Comparison of ENCODE assay signal across 17 mouse cellular contexts in the genomic region with DNA sequence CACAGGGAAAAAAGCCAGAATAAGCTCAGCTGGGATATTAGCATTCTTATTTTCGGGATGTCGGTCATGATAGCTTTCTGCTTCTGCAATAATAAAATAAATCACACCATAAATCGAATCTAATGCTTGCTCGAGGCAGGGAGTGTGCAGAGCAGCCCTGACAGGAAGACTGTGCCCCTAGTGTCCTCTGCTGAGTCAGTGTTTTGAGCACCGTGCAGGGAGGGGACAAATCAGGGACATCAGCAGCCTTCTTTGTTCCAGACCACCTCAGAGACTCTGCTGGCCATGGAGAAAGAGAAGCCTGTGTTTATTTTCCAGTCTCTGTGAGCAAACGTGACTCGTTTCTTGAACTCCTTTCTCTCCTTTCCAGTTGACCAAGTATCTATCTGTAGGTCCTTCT.
DNase-seq lines count a peak whose midpoint lies in the region; ATAC-seq lines count a peak whose summit lies in the region.
"Had no signal": no experiment of that assay in that cellular context is flagged by ENCODE, and none has a peak within 500 bp of the region (broad histone marks: within the 10 kb centered on the region; RNA-seq: fewer than 3 reads in every experiment).

No protein-coding gene starts in this region.

- H3K4me1 ChIP-seq in neural tube, embryonic 11.5 days (ENCODE audit: control insufficient read depth, insufficient read depth, low read length), result peaks cover 3% of the 10 kb centered on the region; the same call in 1 of the 2 replicates
- H3K4me1 ChIP-seq in midbrain, embryonic 14.5 days (ENCODE audit: control insufficient read depth, insufficient read depth, low read length), result 0 out of 2 replicates have a peak, but pooled peaks cover 22% of the 10 kb centered on the region

- H3K27ac ChIP-seq in neural tube, embryonic 11.5 days (ENCODE audit: low read depth, low read length), result peak overlapping the region; percentile 28; the same call in 1 of the 2 replicates
- peak overlapping the region; percentile 68 for H3K27ac ChIP-seq in midbrain, embryonic 14.5 days (replicated peaks; ENCODE audit: low read depth, low read length)
- H3K27ac ChIP-seq: limb, embryonic 12.5 days; liver, embryonic 14.5 days had no signal

- H3K4me2 ChIP-seq in neural tube, embryonic 11.5 days (ENCODE audit: low read depth), result no peak overlapping the region
- H3K4me2 ChIP-seq in midbrain, embryonic 14.5 days (ENCODE audit: low read length), result no peak overlapping the region
- H3K4me2 ChIP-seq: heart, embryonic 12.5 days; limb, embryonic 12.5 days had no signal

- no peak overlapping the region for H3K9ac ChIP-seq in neural tube, embryonic 11.5 days (ENCODE audit: low read length)
- no peak overlapping the region for H3K9ac ChIP-seq in midbrain, embryonic 14.5 days (replicated peaks; ENCODE audit: low read length)
- H3K9ac ChIP-seq: heart, embryonic 12.5 days; limb, embryonic 12.5 days; liver, embryonic 14.5 days had no signal

- no peak overlapping the region for H3K4me3 ChIP-seq in neural tube, embryonic 11.5 days (ENCODE audit: low read depth, low read length)
- no peak overlapping the region for H3K4me3 ChIP-seq in midbrain, embryonic 14.5 days (replicated peaks; ENCODE audit: low read depth, low read length)
- H3K4me3 ChIP-seq: erythroblast, embryonic 14.5 days; heart, embryonic 12.5 days; limb, embryonic 12.5 days had no signal

- WGBS in neural tube, embryonic 11.5 days, result 43% methylated on average over 7 of the region's 7 CpGs
- WGBS in midbrain, embryonic 14.5 days, result 36% methylated on average over 7 of the region's 7 CpGs

- no peaks in the 10 kb centered on the region for H3K9me3 ChIP-seq in neural tube, embryonic 11.5 days (ENCODE audit: control insufficient read depth, low read length)
- H3K9me3 ChIP-seq in midbrain, embryonic 14.5 days (ENCODE audit: control insufficient read depth, low read length), result no peaks in the 10 kb centered on the region
- H3K9me3 ChIP-seq: heart, embryonic 12.5 days; limb, embryonic 12.5 days had no signal

- H3K36me3 ChIP-seq in neural tube, embryonic 11.5 days (ENCODE audit: control insufficient read depth, insufficient read depth, low read length), result no peaks in the 10 kb centered on the region
- H3K36me3 ChIP-seq in midbrain, embryonic 14.5 days (ENCODE audit: control insufficient read depth, insufficient read depth, low read length), result no peaks in the 10 kb centered on the region
- H3K36me3 ChIP-seq: heart, embryonic 12.5 days; limb, embryonic 12.5 days had no signal

- peak; percentile 24 for DNase-seq in embryo, embryonic 10.5 days (ENCODE audit: low spot score)
- no peak for DNase-seq in embryo, embryonic 9.5 days (ENCODE audit: extremely low spot score)
- DNase-seq in neural tube, embryonic 11.5 days (ENCODE audit: low spot score), result peak; percentile 25
- no peak for DNase-seq in neural tube, embryonic 10.5 days (ENCODE audit: extremely low spot score, low spot score)
- peak; percentile 42 for DNase-seq in midbrain, embryonic 14.5 days
- no peak for DNase-seq in gastrocnemius, adult 8-10 months (ENCODE audit: low spot score in 2 of 2)
- DNase-seq in cerebellum, adult 8-10 months, result no peak
- DNase-seq: cerebellum, adult 2 months; gastrocnemius, postnatal 14 days; kidney, adult 2 months; lung, postnatal 10 days; spleen, adult 18-20 months; thymus, postnatal 25 days had no signal

- H3K27me3 ChIP-seq in neural tube, embryonic 11.5 days (ENCODE audit: control insufficient read depth, insufficient read depth, low read length), result no peaks in the 10 kb centered on the region
- no peaks in the 10 kb centered on the region for H3K27me3 ChIP-seq in midbrain, embryonic 14.5 days (ENCODE audit: control insufficient read depth, insufficient read depth, low read length)
- H3K27me3 ChIP-seq: heart, embryonic 12.5 days; limb, embryonic 12.5 days had no signal

- ATAC-seq in neural tube, embryonic 11.5 days (ENCODE audit: insufficient read depth, low FRiP score, low TSS enrichment), result peak; percentile 73; the same call in 1 of the 2 replicates
- ATAC-seq in midbrain, embryonic 14.5 days (ENCODE audit: low FRiP score, low TSS enrichment), result no peak

Comparison
In these comparisons a context has a peak if more than half of its experiments do, and no peak if none do; other contexts are left out.
1. DNase-seq: peak in embryo, embryonic 10.5 days (single experiment), neural tube, embryonic 11.5 days (single experiment) and midbrain, embryonic 14.5 days (single experiment); none in embryo, embryonic 9.5 days (single experiment), neural tube, embryonic 10.5 days (single experiment), gastrocnemius, adult 8-10 months (0 of 2) and cerebellum, adult 8-10 months (single experiment).